Mouse (Mus musculus): ENCODE data around the gene Alg12. TPM values are rescaled to one million over a fixed set of nuclear protein-coding genes. Genes with fewer than 3 reads are reported as not detected.
"Not testable (repeated sequence)": the region's sequence is repeated elsewhere in the genome, so short reads cannot be mapped to it uniquely, and the experiment has no call there.

Alg12 gene
- total RNA-seq, 2 experiments from 2014 or later, result 6.6 to 9.0 TPM

- DNase-seq, result no peak
Observed at GRCm38 (mm10) chr15:88830696-88831095, 11.6 kb upstream of the Alg12 start.

- DNase-seq, result no peak
Observed at GRCm38 (mm10) chr15:88829791-88830440, 10.8 kb upstream of the Alg12 start.

DNA sequence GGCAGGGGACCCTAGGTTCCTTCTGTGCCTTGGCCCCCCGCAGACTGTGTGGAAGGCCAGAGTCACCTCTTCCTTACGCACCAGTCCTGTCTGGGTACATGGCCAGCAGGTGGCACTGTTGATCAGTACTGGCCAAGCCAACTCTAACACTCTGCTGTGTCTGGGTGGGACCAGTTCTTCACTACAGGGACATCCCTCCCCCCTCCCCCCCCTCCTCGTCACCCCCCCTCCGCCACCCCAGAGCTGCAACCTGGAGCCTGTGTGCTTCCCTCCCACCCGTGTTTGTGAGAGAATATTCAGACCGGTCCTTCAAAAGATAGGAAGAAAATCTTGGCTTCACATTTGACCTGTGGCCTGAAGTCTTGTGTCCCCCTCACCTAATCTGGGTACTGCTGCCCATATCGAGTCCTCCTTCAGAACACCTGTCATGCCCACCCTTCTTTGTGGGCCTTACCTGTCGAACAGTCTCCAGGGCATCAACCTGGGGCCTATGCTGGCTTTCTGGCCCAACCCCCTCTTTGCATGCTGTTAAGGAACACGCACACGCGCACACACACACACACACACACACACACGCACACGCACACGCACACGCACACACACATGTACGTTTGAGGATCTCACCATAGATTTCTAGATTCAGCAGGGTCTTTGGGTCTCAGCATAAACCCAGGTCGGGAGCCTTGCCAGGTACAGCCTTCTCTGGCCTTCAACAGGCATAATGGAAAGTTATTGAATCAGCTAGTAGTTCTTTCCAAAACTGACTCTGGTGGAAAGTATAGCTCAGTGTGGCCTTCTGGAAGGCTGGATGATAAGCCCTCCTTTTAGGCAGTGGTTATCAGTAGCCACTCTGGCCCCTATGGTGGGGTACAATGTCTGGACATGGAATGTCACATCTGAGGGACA, 9.9 kb upstream of the Alg12 start:
- peak; percentile 95 for DNase-seq

DNA sequence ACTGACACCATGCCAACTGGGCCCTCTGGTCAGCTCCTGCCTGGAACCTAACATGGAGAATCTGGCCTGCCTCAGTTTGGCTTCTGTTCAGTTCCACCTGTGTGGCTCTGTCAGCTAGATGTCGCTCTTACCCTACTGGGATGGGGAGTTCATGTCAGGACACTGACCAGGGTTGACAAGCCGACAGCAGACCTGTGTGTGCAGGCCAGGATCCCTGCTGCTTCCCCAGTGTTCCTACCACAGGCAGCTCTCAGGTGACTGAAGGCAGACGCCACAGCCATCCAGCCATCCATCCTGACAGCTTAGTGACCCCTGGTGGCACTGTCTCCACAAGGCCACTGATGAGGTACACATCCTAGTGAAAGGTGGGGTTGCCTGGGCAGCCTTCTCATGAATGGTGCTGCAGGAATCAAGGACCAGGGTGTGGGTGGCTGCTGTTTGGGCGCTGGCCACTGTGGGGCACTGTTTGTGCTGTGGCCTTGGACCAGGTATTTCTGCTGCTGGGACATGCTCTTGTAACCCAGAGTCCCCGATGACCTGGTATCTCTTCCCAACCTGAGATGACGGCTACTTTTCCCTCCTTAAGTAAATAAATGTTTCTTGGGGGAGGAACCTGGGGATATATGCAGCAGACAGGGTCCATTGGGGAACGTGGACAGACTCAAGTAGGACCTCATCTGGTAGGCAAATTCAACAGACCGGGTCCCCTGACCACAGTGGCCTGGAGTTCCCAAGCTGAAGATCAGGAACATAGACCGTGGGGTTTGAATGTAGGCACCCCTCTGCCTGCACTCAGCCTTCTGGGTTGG, 9.1 kb upstream of the Alg12 start:
- DNase-seq, result peak; percentile 82

GRCm38 (mm10) chr15:88827466-88827865, 8.3 kb upstream of the Alg12 start:
- no peak for DNase-seq

DNA sequence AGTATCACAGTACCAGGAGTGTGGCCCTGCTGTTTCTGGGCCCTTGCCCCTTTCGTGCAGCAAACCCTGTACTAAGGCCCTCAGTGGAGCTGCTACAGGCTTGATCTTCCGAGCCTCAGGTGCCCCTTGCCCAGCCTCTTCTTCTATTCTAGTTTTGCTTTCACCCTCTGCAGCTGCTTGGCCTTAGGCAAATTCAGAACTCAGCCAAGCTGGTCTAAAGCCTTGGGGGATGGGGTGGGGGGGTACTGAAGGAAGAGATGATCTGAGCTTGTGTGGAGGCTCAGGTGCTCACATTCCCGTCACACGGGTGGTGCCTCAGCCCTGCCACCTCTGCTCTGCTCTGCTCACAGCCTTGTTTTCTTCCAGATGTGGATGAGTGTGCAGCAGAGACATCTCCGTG, 4.3 kb upstream of the Alg12 start:
- DNase-seq, result no peak

DNA sequence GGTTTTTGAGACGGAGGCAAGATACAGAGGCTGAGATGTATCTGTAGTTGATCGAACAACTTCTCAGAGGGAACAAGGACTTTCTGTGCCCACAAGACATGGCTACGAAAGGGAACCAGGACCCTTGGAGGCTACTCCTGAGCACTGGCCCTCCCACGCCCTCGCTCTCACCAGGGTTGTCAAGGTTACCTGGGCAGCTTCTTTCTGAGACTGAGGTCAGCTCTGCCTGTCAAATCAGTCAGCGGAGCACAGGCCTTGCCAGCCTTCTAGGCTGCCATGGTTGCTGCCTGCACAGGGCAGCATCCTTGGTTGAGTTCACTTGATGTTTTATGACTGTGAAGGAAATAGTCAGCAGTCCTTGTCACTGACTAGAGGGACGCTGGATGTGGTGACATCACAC, 3.4 kb upstream of the Alg12 start:
- no peak for DNase-seq

DNA sequence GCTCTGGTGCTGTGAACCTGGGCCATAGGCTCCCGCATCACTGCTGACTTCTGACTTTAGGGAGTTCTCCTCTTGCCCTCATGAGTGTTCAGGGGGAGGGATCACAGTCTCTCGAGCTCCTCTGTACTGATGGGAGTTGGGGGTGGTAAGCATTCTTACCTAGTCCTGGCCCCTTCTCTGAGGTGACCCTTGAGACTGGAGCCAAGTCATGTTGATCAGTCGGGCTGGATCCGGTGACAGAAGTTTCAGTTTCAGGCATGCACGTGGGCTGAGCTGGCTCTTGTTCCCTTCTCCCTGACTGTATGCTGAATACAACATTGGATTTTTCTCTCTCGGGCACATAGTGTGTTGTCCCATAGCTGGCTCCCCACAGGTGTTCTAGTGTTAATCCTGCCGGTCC, 2.3 kb upstream of the Alg12 start:
- no peak for DNase-seq

- no peak for DNase-seq
Observed at GRCm38 (mm10) chr15:88819906-88820303, 787 bp upstream of the Alg12 start.

GRCm38 (mm10) chr15:88815196-88815700, 3.9 kb downstream of the Alg12 start:
- DNase-seq, result no peak

DNA sequence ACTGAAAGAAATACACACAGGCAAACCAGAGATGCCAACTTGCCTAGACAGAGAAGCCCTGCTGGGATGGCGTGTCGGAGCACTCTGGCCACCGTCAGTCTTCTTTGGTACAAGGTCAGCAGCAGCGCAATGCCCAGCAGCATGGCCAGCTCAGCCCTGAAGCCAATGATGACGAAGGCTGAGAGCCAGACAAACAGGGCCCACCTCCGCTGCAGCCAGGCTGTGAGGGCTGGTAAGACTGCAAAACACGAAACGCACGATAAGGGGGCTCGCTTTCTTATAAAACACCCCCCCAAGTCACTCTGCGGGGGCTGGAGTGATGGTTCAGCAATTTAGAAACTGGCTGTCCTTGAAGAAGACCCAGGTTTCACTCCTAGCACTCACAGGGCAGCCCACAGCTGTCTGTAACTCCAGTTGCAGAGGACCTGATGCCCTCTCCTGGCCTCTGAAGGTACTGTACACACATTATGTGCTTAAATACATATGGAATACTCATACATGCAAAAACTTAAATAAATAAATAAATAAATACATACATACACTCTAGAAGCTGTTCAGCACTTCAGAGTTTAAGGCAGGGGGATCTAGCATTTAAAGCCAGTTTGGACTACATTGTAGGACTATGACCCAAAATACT, 4.6 kb downstream of the Alg12 start:
- DNase-seq, result no peak

DNA sequence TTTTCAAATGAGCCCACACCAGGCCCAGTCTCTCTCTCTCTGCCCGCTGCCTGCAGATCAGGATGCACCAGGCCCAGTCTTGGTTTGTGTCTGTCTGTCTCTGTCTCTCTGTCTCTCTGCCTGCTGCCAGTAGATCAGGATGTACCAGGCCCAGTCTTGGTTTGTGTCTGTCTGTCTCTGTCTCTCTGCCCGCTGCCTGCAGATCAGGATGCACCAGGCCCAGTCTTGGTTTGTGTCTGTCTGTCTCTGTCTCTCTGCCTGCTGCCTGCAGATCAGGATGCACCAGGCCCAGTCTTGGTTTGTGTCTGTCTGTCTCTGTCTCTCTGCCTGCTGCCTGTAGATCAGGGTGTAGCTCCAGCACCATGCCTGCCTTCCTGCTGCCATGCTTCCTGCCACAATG, 5.2 kb downstream of the Alg12 start:
- DNase-seq, result not testable (repeated sequence)

GRCm38 (mm10) chr15:88813262-88813661, 5.9 kb downstream of the Alg12 start:
- DNase-seq, result no peak

GRCm38 (mm10) chr15:88810369-88810768, 8.7 kb downstream of the Alg12 start:
- no peak for DNase-seq

- no peak for DNase-seq
Observed at GRCm38 (mm10) chr15:88808121-88808520, 11.0 kb downstream of the Alg12 start.

GRCm38 (mm10) chr15:88802348-88802747, 16.8 kb downstream of the Alg12 start:
- no peak for DNase-seq

DNA sequence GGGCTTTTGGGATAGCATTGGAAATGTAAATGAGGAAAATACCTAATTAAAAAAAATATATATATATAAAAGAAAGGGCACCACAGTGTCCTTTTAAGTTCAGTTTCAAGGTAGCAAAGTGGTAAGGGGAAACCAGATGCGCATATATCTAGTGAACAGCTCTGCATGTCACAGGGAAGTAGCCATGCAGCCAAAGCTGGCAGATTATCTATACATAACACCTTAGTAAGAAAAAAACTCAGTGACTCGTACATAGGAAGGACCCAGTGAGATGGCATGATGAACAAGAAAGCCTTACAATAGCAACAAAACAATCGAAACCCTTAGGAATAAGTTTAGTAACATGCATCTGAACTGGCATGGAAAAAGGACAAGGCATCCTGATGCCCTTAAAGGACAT, 17.2 kb downstream of the Alg12 start:
- no peak for DNase-seq

- DNase-seq, result no peak
Observed at GRCm38 (mm10) chr15:88800921-88801354, 18.2 kb downstream of the Alg12 start.

DNA sequence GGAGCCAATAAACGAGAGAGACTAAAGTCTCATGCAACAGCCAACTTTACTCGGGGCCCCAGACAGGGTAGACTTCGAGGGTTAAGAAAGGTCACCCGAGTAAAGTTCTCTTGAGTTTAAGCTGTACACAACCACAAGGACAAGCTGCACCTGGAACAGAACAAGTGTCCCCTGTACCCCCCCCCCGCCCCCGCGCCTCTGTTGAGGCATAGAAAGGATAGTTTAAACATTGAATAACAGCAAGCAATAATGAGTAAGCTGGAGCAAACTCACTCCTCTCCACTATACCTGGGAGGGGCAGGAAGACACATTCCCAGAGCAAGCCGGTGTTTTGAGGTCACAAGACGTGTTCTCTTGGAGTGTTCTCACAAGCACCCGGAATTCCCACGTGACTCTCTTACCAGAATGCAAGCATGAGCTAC, 19.2 kb downstream of the Alg12 start:
- DNase-seq, result no peak

DNA sequence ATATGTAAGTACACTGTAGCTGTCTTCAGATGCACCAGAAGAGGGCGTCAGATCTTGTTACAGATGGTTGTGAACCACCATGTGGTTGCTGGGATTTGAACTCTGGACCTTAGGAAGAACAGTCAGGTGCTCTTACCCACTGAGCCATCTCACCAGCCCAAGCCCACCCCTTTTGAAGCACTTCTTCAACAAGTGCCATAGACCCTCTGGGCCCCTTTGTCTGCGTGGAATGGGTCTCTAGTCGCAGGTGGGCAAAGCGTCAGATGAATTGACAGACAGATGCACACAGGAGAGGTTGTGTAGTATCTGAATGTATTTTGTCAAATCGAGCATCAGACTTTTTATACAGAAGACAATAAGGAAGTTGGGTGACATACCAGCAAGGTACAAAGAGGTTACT, 24.4 kb downstream of the Alg12 start:
- DNase-seq, result not testable (repeated sequence)

DNA sequence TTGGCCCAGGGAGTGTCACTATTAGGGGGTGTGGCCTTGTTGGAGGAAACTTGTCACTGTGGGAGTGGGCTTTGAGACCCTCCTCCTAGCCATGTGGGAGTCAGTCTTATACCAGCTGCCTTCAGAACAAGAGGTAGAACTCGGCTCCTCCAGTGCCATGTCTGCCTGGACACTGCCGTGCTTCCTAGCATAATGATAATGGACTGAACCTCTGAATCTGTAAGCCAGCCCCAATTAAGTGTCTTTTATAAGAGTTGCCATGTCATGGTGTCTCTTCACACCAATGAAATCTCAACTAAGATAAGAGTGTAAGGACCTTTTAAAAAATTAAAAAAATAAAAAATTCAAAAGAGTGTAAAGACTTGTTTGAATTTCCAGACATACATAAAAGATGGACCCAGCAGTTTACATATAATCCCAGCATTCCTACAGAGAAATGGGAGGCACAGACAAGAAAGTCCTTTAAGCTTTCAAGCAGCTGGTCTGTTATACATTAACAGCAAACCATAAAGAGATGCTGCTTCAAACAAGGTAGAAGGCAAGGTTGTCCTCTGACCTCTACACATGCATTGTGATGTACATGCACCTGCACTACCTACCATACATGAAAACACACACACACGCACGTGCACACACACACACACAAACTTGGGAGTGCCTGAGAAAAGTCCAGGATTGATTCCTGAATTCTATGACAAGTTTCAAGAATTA, 26.8 kb downstream of the Alg12 start:
- DNase-seq, result no peak

DNA sequence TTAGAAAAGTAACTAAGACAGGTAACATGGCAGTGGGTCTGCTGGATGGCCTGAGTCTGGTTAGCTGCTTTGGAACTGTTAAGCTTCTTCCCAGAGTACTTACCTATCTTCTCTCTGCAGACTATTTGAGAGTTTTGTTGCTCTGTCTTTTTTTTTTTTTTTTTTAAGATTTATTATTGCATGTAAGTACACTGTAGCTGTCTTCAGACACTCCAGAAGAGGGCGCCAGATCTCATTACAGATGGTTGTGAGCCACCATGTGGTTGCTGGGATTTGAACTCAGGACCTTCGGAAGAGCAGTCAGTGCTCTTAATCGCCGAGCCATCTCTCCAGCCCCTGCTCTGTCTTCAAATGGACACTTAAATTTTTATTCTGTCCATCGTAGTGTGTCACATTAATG, 44.5 kb downstream of the Alg12 start:
- DNase-seq, result not testable (repeated sequence)

All from heart, postnatal 4 days (tissue).